Mouse (Mus musculus) embryo, embryonic 11.5 days (tissue): ENCODE measurements around the gene Gm38394.

Source experiments
- DNase-seq: peaks from one replicate; pipeline ENCODE4 v3.0.0-alpha.2; 2012; ENCODE audit warnings: low read depth, low spot score

Gm38394 gene

DNA sequence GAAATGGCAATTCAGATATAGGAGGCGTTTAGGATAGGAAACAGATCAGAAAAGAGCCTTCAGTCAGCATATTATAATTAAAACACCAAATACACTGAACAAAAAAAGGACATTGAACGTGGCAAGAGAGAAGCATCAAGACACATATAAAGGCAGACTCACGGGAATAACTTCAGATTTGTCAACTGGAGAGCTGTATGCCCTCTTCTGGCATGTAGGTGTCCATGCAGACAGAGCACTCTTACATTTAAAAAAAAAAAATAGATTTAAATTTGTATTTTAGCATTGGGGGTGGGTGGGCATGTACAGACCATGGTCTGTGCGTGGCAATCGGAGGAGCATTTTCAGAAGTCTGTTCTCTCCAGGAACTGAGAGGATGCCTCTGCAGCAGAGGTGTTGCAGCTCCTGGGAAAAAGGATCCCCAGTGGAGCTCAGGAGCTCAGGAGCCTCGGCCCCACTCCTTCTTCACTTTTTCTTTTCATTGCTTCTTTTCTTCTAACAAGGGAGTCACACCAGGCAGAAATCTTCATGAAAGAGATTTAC is 75.1 kb downstream of the Gm38394 start:
- DNase-seq = no peak

DNA sequence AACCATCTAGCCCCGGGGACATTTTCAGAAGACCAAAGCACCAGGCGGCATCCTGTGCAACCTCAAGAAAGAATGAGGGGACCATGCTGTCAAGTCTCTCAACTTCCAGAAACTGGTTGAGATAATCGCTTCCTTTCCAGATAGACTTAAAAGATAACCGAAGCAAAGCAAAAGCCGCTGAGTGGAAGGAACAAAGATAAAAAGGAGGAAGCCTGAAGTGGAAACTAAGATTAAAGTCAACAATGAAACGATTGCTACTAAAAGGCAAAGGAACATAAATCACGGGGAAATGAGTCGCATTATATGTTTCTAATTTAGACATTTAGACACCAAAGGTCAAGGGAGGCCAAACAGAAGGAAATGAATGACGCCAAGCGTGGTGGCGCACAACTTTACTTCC is 89.8 kb downstream of the Gm38394 start:
- DNase-seq = no peak
